Mouse (Mus musculus): ENCODE data around the gene Tedc1. TPM values are rescaled to one million over a fixed set of nuclear protein-coding genes. Genes with fewer than 3 reads are reported as not detected.

The Tedc1 gene
- polyA plus RNA-seq, 1 experiment, result 12.9 TPM

DNA sequence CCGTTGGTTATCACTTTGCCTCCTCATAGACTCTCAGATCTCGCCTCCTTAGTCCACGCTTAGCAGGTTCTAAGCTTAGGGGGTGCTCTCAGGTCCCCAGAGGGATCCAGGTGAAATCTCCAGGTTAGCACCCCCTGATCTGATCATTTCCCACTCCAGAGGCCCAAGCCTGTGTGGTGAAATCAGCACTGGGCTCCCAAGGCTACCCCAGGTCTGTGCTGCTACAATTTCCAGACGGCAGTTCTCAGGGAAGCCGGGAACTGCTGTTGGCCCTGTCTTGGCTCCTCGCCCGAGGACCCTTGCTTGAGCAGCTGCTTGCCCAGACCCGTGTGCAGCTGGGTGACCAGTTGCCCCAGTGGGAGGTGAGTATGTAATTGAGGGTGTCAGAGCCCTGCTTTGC is 781 bp downstream of the Tedc1 start:
- no peak for DNase-seq (ENCODE audit: low read depth)
- no peak for TF ChIP-seq POLR2A (IDR thresholded peaks at IDR 0.05; ENCODE audit: borderline replicate concordance, extremely low read depth, insufficient read depth, insufficient read length, poor library complexity, severe bottlenecking)
- no peak for TF ChIP-seq CTCF (IDR thresholded peaks at IDR 0.05; ENCODE audit: borderline replicate concordance, extremely low read depth, insufficient read depth, insufficient read length)

DNA sequence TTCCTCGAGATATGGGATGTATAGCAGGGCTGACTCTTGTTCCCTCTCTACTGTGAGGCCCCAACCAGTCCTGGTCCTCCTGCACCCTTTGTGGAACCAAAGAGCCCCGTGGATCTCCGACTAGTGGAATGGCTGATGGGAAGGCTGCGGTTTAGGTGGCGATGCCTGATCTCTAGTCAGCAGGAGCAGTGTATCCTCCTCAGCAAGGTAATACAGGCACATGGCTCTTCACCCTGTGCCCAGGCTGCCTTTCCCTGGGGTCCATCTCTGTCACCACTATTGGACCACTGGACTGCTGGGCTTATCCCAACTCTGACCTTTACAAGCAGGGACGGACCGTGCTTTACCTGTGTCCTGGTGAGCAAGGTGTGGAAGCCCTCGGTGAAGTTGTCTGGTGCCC is 1.3 kb downstream of the Tedc1 start:
- TF ChIP-seq CTCF (IDR thresholded peaks at IDR 0.05; ENCODE audit: borderline replicate concordance, extremely low read depth, insufficient read depth, insufficient read length) (no peak), POLR2A (IDR thresholded peaks at IDR 0.05; ENCODE audit: borderline replicate concordance, extremely low read depth, insufficient read depth, insufficient read length, poor library complexity, severe bottlenecking) (no peak)
- DNase-seq (ENCODE audit: low read depth), result no peak

DNA sequence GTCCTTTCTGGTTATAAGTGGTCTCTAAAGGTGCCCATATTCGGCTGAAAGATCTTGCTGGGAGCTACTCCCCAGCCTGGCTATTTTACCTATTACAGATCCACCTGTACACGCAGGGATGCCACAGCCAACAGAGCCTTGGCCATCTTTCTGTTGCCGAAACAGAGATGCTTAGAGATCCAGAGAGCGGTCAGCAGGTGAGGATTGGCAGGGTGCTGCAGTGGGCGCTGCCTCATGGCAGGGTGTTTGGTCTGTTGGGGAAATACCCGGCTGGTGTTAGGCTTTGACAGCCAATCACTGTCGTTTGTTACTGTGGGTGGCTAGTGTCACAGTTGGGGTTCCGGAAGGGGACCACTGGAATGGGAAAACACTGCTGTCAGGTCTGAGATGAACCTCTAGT is 1.8 kb downstream of the Tedc1 start:
- no peak for DNase-seq (ENCODE audit: low read depth)
- TF ChIP-seq POLR2A (IDR thresholded peaks at IDR 0.05; ENCODE audit: borderline replicate concordance, extremely low read depth, insufficient read depth, insufficient read length, poor library complexity, severe bottlenecking), result no peak
- TF ChIP-seq CTCF (IDR thresholded peaks at IDR 0.05; ENCODE audit: borderline replicate concordance, extremely low read depth, insufficient read depth, insufficient read length), result no peak

DNA sequence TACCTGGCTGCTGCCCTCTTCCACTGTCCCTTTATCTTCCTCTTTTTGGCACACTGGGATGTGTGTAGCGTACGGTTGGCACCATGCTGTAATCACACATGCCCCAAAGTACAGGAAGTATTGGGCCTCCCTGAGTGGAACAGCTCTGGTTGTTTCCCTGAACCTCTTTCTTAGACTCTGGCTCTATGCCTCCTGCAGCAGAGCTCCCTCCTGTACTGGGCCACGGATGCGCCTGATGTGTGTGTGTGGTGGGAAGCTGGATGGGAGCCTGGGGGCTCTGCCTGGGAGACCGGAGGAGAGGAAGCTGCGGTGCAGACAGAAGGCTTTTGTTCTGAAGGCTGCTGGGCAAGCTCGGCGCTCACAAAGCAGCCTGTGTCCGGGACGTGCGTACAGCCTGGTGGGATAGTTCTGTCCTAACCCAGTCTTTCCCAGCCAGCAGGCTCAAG is 7.4 kb downstream of the Tedc1 start:
- TF ChIP-seq CTCF (IDR thresholded peaks at IDR 0.05; ENCODE audit: borderline replicate concordance, extremely low read depth, insufficient read depth, insufficient read length) (no peak), POLR2A (IDR thresholded peaks at IDR 0.05; ENCODE audit: borderline replicate concordance, extremely low read depth, insufficient read depth, insufficient read length, poor library complexity, severe bottlenecking) (no peak)
- peak; percentile 79 for DNase-seq (ENCODE audit: low read depth)

DNA sequence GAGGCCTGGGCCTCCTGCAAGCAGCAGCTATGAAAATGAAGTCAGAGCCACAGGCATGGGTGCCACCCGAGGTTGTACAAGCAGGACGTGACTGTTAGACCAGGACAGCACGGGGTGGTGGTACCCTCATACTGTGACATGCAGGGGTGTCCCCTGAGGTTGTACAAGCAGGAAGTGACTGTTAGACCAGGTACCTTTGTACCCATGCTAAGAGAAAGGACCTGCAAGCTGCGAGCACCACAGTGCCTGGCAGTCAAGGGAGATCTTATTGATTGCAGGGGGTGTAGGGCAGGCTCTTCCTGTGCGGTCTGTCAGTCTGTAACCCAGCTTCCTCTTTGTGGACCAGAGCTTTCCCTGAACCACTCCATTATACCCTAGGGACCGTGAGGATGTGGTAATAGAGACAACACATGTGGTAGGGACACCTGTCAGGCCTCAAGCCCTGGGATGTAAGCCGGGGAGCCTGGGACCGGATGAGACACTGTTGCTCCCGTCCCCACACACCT is 11.9 kb downstream of the Tedc1 start:
- DNase-seq (ENCODE audit: low read depth), result no peak

DNA sequence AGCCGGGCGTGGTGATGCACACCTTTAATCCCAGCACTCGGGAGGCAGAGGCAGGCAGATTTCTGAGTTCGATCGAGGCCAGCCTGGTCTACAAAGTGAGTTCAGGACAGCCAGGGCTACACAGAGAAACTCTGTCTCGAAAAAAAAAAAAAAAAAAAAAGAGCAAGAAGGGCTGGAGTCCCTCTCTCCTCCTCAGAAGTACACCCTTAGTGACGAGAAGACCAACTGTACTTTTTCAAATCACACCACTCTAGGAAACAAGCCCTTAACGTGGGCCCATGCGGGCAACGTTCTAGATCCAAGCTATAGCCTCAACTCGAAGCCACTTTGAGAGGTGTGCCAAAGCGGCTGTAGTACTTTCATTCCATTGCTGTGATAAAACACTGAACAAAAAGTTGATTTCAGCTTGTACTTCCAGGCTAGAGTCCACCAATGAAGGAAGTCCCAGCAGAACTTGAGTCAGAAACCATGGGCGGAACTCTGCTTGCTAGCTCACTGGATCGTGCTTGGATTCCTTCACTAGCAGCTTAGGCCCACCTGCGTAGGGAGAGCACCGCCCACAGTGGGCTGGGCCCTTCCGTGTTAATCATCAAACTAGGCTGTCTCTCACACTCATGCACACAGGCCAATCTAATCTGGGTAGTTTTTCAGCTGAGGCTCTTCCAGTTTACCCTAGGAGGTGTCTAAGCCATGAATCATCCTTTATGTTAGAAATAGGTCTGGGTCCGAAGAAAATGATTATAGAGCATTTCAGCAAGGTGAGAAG is 20.9 kb downstream of the Tedc1 start:
- no peak for TF ChIP-seq CTCF (IDR thresholded peaks at IDR 0.05; ENCODE audit: borderline replicate concordance, extremely low read depth, insufficient read depth, insufficient read length)
- TF ChIP-seq POLR2A (IDR thresholded peaks at IDR 0.05; ENCODE audit: borderline replicate concordance, extremely low read depth, insufficient read depth, insufficient read length, poor library complexity, severe bottlenecking), result no peak
- no peak for DNase-seq (ENCODE audit: low read depth)

More for the DNA sequence above, 11.9 kb downstream of the Tedc1 start:
- no peak for TF ChIP-seq CTCF (IDR thresholded peaks at IDR 0.05; ENCODE audit: borderline replicate concordance, extremely low read depth, insufficient read depth, insufficient read length)
- TF ChIP-seq POLR2A (IDR thresholded peaks at IDR 0.05; ENCODE audit: borderline replicate concordance, extremely low read depth, insufficient read depth, insufficient read length, poor library complexity, severe bottlenecking), result no peak

DNA sequence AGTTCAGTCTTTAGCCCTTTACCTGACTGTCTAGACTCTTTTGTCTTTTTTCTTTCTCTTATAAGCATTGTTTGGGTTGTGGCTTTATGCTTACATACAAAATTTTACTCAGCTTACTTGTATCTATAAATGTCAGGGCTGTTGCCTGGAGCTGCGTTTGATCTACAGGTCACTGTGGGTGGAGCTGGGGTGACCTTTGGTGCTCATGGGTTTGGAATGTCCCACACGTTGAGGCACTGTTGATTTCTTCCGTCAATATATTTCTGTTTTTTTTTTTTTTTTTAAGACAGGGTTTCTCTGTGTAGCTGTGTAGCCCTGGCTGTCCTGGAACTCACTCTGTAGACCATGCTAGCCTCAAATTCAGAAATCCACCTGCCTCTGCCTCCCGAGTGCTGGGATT is 24.8 kb downstream of the Tedc1 start:
- TF ChIP-seq POLR2A (IDR thresholded peaks at IDR 0.05; ENCODE audit: borderline replicate concordance, extremely low read depth, insufficient read depth, insufficient read length, poor library complexity, severe bottlenecking) (no peak), CTCF (IDR thresholded peaks at IDR 0.05; ENCODE audit: borderline replicate concordance, extremely low read depth, insufficient read depth, insufficient read length) (no peak)
- no peak for DNase-seq (ENCODE audit: low read depth)

DNA sequence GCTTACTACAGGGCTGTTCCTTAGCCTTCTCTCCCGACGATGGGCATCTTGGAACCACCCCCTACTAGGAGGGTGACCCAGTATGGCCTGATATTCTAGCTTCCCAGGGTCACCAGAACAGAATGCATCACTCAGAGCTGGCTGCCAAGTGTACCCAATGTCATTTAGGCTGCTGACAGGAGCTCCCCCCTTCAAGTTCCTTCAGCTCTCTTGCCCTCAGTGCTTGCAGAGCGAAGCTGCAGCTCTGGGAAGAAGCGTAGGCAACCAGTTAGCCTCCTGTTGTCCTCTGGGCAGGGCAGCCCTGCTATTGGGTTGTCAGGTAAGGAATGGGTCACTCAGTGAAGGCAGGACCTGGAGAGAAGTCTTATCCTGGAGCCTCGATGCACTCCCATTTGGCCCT is 28.7 kb downstream of the Tedc1 start:
- TF ChIP-seq CTCF (IDR thresholded peaks at IDR 0.05; ENCODE audit: borderline replicate concordance, extremely low read depth, insufficient read depth, insufficient read length), result no peak
- TF ChIP-seq POLR2A (IDR thresholded peaks at IDR 0.05; ENCODE audit: borderline replicate concordance, extremely low read depth, insufficient read depth, insufficient read length, poor library complexity, severe bottlenecking), result no peak
- DNase-seq (ENCODE audit: low read depth), result no peak

DNA sequence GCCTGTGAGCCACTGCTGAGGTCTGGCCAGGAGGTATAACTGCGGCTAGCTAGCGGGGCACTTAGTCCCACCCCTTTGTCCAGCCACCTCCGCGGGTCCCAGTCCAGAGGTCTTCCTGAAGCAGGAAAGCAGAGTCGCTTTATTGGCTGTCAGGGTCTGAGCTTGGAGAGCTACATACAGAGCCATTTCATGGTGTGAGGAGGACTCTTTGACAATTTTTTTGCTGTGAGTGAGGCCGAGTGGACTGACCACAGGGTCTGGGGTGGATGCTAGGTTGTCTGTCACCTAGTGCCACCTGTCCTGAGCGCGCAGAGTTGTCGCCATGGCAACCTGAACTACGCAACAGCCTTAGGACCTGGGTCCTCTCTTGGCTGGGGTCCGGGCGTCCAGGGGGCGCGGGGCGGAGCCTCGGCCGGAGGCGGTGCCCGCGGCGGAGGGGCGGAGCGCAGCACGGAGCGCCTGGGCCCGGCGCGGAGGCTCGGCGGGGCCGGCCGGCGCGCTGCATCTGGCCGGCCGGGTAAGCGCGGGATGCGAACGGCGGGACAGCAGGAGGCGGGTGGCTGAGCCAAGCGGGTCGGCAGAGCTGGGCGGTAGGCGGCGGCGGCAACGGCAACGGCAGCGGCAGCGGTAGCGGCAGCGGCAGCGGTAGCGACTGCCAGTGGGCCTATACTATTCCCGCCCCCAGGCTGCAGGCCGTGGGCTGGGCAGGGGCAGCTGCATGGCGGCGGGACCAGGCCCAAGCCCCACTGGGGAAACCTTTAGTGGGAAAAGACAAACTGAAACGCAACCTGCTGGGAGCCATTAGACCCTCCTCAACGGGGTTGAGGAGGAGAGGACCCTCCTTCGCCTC is 29.4 kb downstream of the Tedc1 start, which contains the start of gene Tmem121:
Gene Tmem121, plus strand, starts transcription at position 489 of the 850 bp plus-strand sequence.
- DNase-seq (ENCODE audit: low read depth), result peak; percentile 62
- TF ChIP-seq POLR2A (IDR thresholded peaks at IDR 0.05; ENCODE audit: borderline replicate concordance, extremely low read depth, insufficient read depth, insufficient read length, poor library complexity, severe bottlenecking) (peak; percentile 78; the same call in 1 of the 2 replicates), CTCF (IDR thresholded peaks at IDR 0.05; ENCODE audit: borderline replicate concordance, extremely low read depth, insufficient read depth, insufficient read length) (no peak)

DNA sequence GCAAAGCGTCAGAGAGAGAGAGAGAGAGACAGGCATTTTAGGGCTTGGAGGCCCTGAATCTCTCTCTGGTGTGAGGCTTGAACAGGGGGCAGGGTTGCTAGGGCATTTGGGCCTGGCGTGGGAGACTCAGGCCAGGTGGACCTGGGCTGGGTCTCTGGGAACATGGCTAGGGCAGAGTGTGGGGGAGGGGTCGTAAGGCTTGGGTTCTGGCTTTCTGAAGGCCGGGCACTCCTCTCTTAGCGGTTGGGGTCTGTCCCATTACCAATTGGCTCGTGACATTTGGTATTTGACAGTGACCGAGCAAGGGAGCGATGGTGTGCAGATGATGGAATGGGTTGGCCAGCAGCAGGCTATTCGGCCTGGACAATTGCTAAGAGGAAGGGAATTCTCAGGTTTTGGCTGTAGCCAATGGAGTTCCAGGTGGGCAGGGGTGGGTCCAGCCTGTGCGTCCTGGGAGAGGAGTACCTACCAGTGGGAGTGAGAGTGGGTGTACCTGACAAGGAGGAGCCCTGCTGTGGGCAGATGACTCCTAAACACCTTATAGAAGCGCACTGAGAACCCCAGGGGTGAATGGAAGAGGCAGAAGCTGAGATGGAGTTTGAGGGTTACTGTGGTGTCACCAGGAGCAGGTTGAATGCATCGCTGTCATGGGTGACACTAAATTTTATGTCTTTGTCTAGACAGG is 30.2 kb downstream of the Tedc1 start:
- no peak for DNase-seq (ENCODE audit: low read depth)
- TF ChIP-seq POLR2A (IDR thresholded peaks at IDR 0.05; ENCODE audit: borderline replicate concordance, extremely low read depth, insufficient read depth, insufficient read length, poor library complexity, severe bottlenecking), result no peak
- TF ChIP-seq CTCF (IDR thresholded peaks at IDR 0.05; ENCODE audit: borderline replicate concordance, extremely low read depth, insufficient read depth, insufficient read length), result no peak

DNA sequence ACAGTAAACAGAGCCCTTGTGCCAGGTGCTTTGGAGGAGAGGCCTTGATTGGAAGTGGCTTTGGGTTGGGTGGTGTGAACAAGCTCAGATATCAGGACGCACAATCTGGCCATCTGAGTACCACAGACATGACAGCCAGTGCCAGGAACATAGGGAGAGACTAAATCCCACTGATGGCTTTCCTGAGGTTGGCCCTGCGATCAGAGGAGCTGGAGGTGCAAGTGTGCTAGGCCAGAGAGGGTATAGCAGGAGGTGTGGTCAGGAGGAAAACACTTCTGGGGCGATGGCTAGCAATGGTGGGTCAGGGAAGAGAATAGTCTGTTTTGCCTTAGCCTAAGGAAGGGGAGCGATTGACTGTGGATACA is 30.8 kb downstream of the Tedc1 start:
- no peak for DNase-seq (ENCODE audit: low read depth)
- no peak for TF ChIP-seq POLR2A (IDR thresholded peaks at IDR 0.05; ENCODE audit: borderline replicate concordance, extremely low read depth, insufficient read depth, insufficient read length, poor library complexity, severe bottlenecking)
- no peak for TF ChIP-seq CTCF (IDR thresholded peaks at IDR 0.05; ENCODE audit: borderline replicate concordance, extremely low read depth, insufficient read depth, insufficient read length)

Measured in brain, embryonic 14.5 days (tissue).